Mouse (Mus musculus) CH12.LX (cell line): Measurements from ENCODE around the gene Lrrc74b. TPM values are rescaled to one million over a fixed set of nuclear protein-coding genes. Genes with fewer than 3 reads are reported as not detected.

Experiments used
- DNase-seq: peaks from one replicate; pipeline ENCODE4 v3.0.0-alpha.2; 2013; ENCODE audit errors: extremely low read depth
- H3K27ac ChIP-seq: 2 replicates; pipeline ENCODE4 v1.5.1; 2012; ENCODE audit warnings: low read depth, mild to moderate bottlenecking, control low read depth, moderate library complexity; ENCODE audit not compliant: insufficient read depth
- H3K27me3 ChIP-seq: replicated peaks from 2 replicates; pipeline ENCODE3; 2012; ENCODE audit warnings: inconsistent platforms
- H3K36me3 ChIP-seq, 2 experiments: replicated peaks in 1 of 2; 2 replicates each; pipeline versions ENCODE3 to v1.6.1; 2012; ENCODE audit warnings: inconsistent platforms in 1 of 2, low read length in 1 of 2, mild to moderate bottlenecking in 1 of 2, mixed read lengths in 1 of 2, moderate library complexity in 1 of 2; ENCODE audit not compliant: control insufficient read depth in 1 of 2, insufficient read depth in 1 of 2
- H3K4me1 ChIP-seq, 2 experiments: 2 replicates each; pipeline ENCODE4 v1.6.1; 2012; ENCODE audit warnings: inconsistent platforms in 1 of 2, moderate library complexity in 1 of 2; ENCODE audit not compliant: insufficient read depth in 2 of 2, control insufficient read depth in 1 of 2
- H3K4me2 ChIP-seq: 2 replicates; pipeline ENCODE4 v1.6.1; 2012; ENCODE audit warnings: low read depth, mild to moderate bottlenecking, control low read depth; ENCODE audit not compliant: poor library complexity, insufficient read depth, severe bottlenecking
- H3K4me3 ChIP-seq, 3 experiments: fragments of 150-350 bp in 1 of 3; sonication (generic) in 1 of 3; replicated peaks in 1 of 3; 2 replicates each; pipeline versions ENCODE3 to v1.5.1; 2011 to 2012; ENCODE audit warnings: low read depth in 2 of 3, low read length in 2 of 3, mild to moderate bottlenecking in 2 of 3, moderate library complexity in 2 of 3, control low read depth in 1 of 3, improper control_type of control experiment in 1 of 3, inconsistent platforms in 1 of 3, mixed read lengths in 1 of 3; ENCODE audit not compliant: poor library complexity in 1 of 3
- H3K79me2 ChIP-seq: replicated peaks from 2 replicates; pipeline ENCODE4 v1.6.1; 2012; ENCODE audit warnings: mild to moderate bottlenecking, moderate library complexity; ENCODE audit not compliant: control insufficient read depth, poor library complexity, insufficient read depth, severe bottlenecking; ENCODE audit errors: extremely low read depth
- H3K9ac ChIP-seq: 2 replicates; pipeline ENCODE4 v1.6.1; 2012; ENCODE audit warnings: low read depth, mild to moderate bottlenecking, control low read depth, moderate library complexity; ENCODE audit not compliant: insufficient read depth
- H3K9me3 ChIP-seq: replicated peaks from 2 replicates; pipeline ENCODE3; 2012; ENCODE audit warnings: low read length, inconsistent platforms, mixed read lengths
- E2F4 ChIP-seq: IDR thresholded peaks from 2 replicates; pipeline ENCODE4 v1.6.1; 2011; ENCODE audit warnings: low read depth, low read length, improper control_type of control experiment; ENCODE audit not compliant: insufficient replicate concordance
- GABPA ChIP-seq: IDR thresholded peaks from 2 replicates; pipeline ENCODE4 v1.6.1; 2012; ENCODE audit warnings: low read depth, low read length, improper control_type of control experiment, inconsistent platforms; ENCODE audit not compliant: insufficient replicate concordance
- HCFC1 ChIP-seq: IDR thresholded peaks from 2 replicates; pipeline ENCODE4 v1.6.1; 2012; ENCODE audit warnings: low read depth, mild to moderate bottlenecking, inconsistent platforms, low read length, improper control_type of control experiment
- MAFK ChIP-seq: IDR thresholded peaks from 2 replicates; pipeline ENCODE4 v1.6.1; 2011; ENCODE audit warnings: low read length, improper control_type of control experiment; ENCODE audit not compliant: insufficient replicate concordance
- NELFE ChIP-seq: IDR thresholded peaks from 2 replicates; pipeline ENCODE4 v1.6.1; 2011; ENCODE audit warnings: low read depth, low read length, improper control_type of control experiment
- NRF1 ChIP-seq: IDR thresholded peaks from 2 replicates; pipeline ENCODE4 v1.6.1; 2014; ENCODE audit warnings: low read depth, mild to moderate bottlenecking, inconsistent platforms, low read length, improper control_type of control experiment, moderate library complexity
- RCOR1 ChIP-seq: conservative IDR thresholded peaks from 2 replicates; pipeline ENCODE4 v1.6.1; 2012; ENCODE audit warnings: low read depth, mild to moderate bottlenecking, inconsistent platforms, low read length, improper control_type of control experiment
- SMC3 ChIP-seq: IDR thresholded peaks from 2 replicates; pipeline ENCODE4 v1.6.1; 2011; ENCODE audit warnings: low read depth, low read length, improper control_type of control experiment
- TBP ChIP-seq: conservative IDR thresholded peaks from 2 replicates; pipeline ENCODE4 v1.6.1; 2011; ENCODE audit warnings: low read depth, low read length, improper control_type of control experiment
- USF2 ChIP-seq: conservative IDR thresholded peaks from 2 replicates; pipeline ENCODE4 v1.6.1; 2011; ENCODE audit warnings: low read depth, low read length, improper control_type of control experiment
- ZC3H11A ChIP-seq: IDR thresholded peaks from 2 replicates; pipeline ENCODE4 v1.6.1; 2012; ENCODE audit warnings: low read depth, mild to moderate bottlenecking, inconsistent platforms, low read length, improper control_type of control experiment
- ZNF384 ChIP-seq: IDR thresholded peaks from 2 replicates; pipeline ENCODE4 v1.6.1; 2012; ENCODE audit warnings: low read depth, low read length, improper control_type of control experiment, inconsistent platforms
- dilution Hi-C: fragments of 300-500 bp; cut with MboI; formaldehyde crosslinking; loops from 2 replicates; pipeline ENCODE4 v1.14.3; 2020; ENCODE audit warnings: low sequenced_read_pairs; ENCODE audit not compliant: extremely low pct_unique_long_range_greater_than_20kb, extremely low pct_ligation_motif_present
- in situ Hi-C: fragments of 300-500 bp; cut with MboI; formaldehyde crosslinking; loops from 3 replicates; pipeline ENCODE4 v1.14.3; 2019; ENCODE audit warnings: low sequenced_read_pairs, low pct_ligation_motif_present, low pct_unique_long_range_greater_than_20kb, mixed read lengths
- polyA plus RNA-seq: library from polyadenylated mRNA; unstranded; fragments of >175 nt; gene quantifications from 2 replicates; pipeline ENCODE4 v1.2.1, GENCODE M21; 2012; ENCODE audit warnings: low read depth; ENCODE audit not compliant: insufficient read length
- total RNA-seq, 2 experiments: library from RNA; depleted of rRNA; stranded (reverse); fragments of 300-350 nt in 1 of 2; fragments of >200 nt in 1 of 2; gene quantifications; 2 replicates each; pipeline ENCODE4 v1.2.3; 2012 to 2014

Lrrc74b gene
- total and polyA plus RNA-seq, 3 experiments: 0.17 TPM; not detected in 2

GRCm38 (mm10) chr16:17542632-17543031 is 18.4 kb downstream of the Lrrc74b start:
- H3K9me3 ChIP-seq: peaks cover 3% of the 10 kb centered on the region
- in situ Hi-C loops (no loop called here), dilution Hi-C loops (no loop called here)
- H3K27ac ChIP-seq: no peak overlapping the region
- TF ChIP-seq MAFK: no peak
- TF ChIP-seq USF2: no peak
- no peak for TF ChIP-seq NELFE
- no peak for TF ChIP-seq RCOR1
- no peak for TF ChIP-seq E2F4
- no peak for TF ChIP-seq ZNF384
- no peak for TF ChIP-seq HCFC1
- no peak for TF ChIP-seq TBP
- TF ChIP-seq NRF1: no peak
- no peak for TF ChIP-seq GABPA
- no peaks in the 10 kb centered on the region for H3K79me2 ChIP-seq
- H3K4me3 ChIP-seq: no peak overlapping the region
- no peak for DNase-seq
- no peak overlapping the region for H3K9ac ChIP-seq
- no peak overlapping the region for H3K4me2 ChIP-seq
- H3K27me3 ChIP-seq: peaks cover 55% of the 10 kb centered on the region
- no peaks in the 10 kb centered on the region for H3K4me1 ChIP-seq
- H3K36me3 ChIP-seq: no peaks in the 10 kb centered on the region

- no peak for DNase-seq
- H3K79me2 ChIP-seq: no peaks in the 10 kb centered on the region
- no peaks in the 10 kb centered on the region for H3K36me3 ChIP-seq
- in situ Hi-C loops (loop anchor here (10.0 kb wide), 1 partner anchor 332 kb away; the partner anchor contains the start of genes Rimbp3 and Ube2l3), dilution Hi-C loops (no loop called here)
- H3K9me3 ChIP-seq: peaks cover 2% of the 10 kb centered on the region
- H3K27me3 ChIP-seq: peaks cover 26% of the 10 kb centered on the region
- H3K27ac ChIP-seq: no peak overlapping the region
- H3K9ac ChIP-seq: no peak overlapping the region
- peaks cover 0 to 10% of the 10 kb centered on the region in 2 experiments; a peak in 2 of 4 replicates for H3K4me1 ChIP-seq
- no peak overlapping the region for H3K4me2 ChIP-seq
- TF ChIP-seq SMC3 (no peak), USF2 (no peak), HCFC1 (no peak), ZC3H11A (no peak), RCOR1 (no peak)
- H3K4me3 ChIP-seq: no peak overlapping the region
These were observed 24.5 kb downstream of the Lrrc74b start for GRCm38 (mm10) chr16:17536584-17536983.
